Mouse (Mus musculus) stomach, embryonic 14.5 days (tissue): ENCODE measurements around the gene Nat9. TPM values are rescaled to one million over a fixed set of nuclear protein-coding genes. Genes with fewer than 3 reads are reported as not detected.

Source experiments
- ATAC-seq: fragments of 200-750 bp; cut with Nextera tagmentation; 2 replicates; pipeline ENCODE4 v1.8.0; 2017; ENCODE audit warnings: low read depth, moderate TSS enrichment; ENCODE audit not compliant: insufficient number of reproducible peaks, insufficient read depth, low FRiP score
- H3K27ac ChIP-seq: fragments of 300-500 bp; sonication (generic); 2 replicates; pipeline ENCODE4 v1.5.1; 2014; ENCODE audit warnings: mild to moderate bottlenecking, low read length, moderate library complexity, mixed read lengths
- H3K27me3 ChIP-seq: fragments of 300-500 bp; sonication (generic); 2 replicates; pipeline ENCODE4 v1.6.1; 2014; ENCODE audit warnings: low read length, control low read depth, mixed read lengths; ENCODE audit not compliant: control insufficient read depth, insufficient read depth
- H3K36me3 ChIP-seq: fragments of 300-500 bp; sonication (generic); 2 replicates; pipeline ENCODE4 v1.6.1; 2014; ENCODE audit warnings: mild to moderate bottlenecking, control low read depth, low read length, moderate library complexity, mixed read lengths; ENCODE audit not compliant: control insufficient read depth, insufficient read depth
- H3K4me1 ChIP-seq: fragments of 300-500 bp; sonication (generic); 2 replicates; pipeline ENCODE4 v1.6.1; 2014; ENCODE audit warnings: low read length, control low read depth, mixed read lengths; ENCODE audit not compliant: control insufficient read depth, insufficient read depth
- H3K4me2 ChIP-seq: fragments of 300-500 bp; sonication (generic); replicated peaks from 2 replicates; pipeline ENCODE4 v1.6.1; 2014; ENCODE audit warnings: low read depth, low read length, control low read depth
- H3K4me3 ChIP-seq: fragments of 300-500 bp; sonication (generic); 2 replicates; pipeline ENCODE4 v1.5.1; 2014; ENCODE audit warnings: low read depth, low read length, control low read depth
- H3K9ac ChIP-seq: fragments of 300-500 bp; sonication (generic); replicated peaks from 2 replicates; pipeline ENCODE4 v1.6.1; 2014; ENCODE audit warnings: low read depth, mild to moderate bottlenecking, control low read depth, low read length, moderate library complexity, mixed read lengths
- H3K9me3 ChIP-seq: fragments of 300-500 bp; sonication (generic); 2 replicates; pipeline ENCODE4 v1.6.1; 2016; ENCODE audit warnings: low read depth, low read length, control low read depth; ENCODE audit not compliant: control insufficient read depth
- WGBS: fragments of 180-500 bp; shearing (Covaris S2); extraction: QIAGEN DNeasy Blood & Tissue Kit; methylation state at CpG from one replicate; pipeline ENCODE4 v1.1.7; 2014; 5-methylcytosine and 5-hydroxymethylcytosine counted together
- polyA plus RNA-seq: library from polyadenylated mRNA; unstranded; fragments of >200 nt; fragmentation: Nextera tagmentation; extraction: Ambion mirVana; gene quantifications from 2 replicates; pipeline ENCODE4 v1.2.1, GENCODE M21; 2014

Nat9 gene
- polyA plus RNA-seq, 1 experiment from 2014 or later: 20.1 TPM

DNA sequence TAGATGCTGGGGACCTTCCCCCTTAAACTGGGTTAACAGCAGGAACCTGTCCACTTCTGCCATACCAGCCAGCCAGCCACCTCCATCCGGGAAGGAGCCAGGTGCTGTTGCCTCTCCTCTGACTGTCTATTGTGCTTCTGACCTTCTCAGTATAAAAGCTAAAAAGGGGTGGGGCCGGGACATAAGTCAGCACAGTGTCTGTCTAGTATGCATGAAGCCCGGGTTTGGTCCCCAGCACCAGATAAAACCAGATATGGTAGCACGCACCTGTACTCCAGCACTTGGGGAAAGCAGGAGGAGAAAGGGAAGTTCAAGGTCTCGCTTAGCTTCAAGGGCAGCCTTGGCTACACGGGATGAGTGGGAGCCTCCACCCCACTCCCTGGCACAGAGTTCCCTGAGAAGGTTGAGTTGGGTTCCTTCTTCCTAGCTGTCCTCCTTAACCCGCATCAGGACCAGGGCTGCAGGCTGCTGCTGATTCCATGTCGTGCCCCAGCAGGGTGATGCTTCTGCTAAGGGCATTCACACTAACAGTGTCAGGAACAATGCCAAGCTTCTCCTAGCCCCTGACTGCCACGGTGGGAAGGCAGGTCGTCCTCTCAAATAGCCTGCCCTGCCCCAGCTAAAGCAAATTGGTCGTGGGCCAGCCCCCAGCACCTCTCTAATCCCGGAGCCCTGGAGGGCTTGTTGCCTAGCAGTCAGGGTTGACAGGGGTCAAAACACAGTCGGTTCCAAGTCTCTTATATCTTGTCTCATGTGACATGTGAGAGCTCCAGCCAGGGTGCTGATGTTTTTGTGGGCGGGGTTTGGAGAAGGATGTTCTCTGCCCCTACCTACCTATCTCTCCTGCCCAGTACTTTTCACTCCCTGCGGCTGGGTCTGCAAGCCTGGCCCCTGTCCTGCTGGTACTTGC is 41.6 kb upstream of the Nat9 start:
- Histone ChIP-seq H3K9ac (no peak overlapping the region), H3K4me2 (no peak overlapping the region), H3K9me3 (no peaks in the 10 kb centered on the region), H3K27me3 (no peaks in the 10 kb centered on the region), H3K4me3 (no peak overlapping the region), H3K36me3 (no peaks in the 10 kb centered on the region), H3K4me1 (peaks cover 17% of the 10 kb centered on the region), H3K27ac (no peak overlapping the region)
- WGBS: 51% methylated on average over 15 of the region's 15 CpGs
- no peak for ATAC-seq

DNA sequence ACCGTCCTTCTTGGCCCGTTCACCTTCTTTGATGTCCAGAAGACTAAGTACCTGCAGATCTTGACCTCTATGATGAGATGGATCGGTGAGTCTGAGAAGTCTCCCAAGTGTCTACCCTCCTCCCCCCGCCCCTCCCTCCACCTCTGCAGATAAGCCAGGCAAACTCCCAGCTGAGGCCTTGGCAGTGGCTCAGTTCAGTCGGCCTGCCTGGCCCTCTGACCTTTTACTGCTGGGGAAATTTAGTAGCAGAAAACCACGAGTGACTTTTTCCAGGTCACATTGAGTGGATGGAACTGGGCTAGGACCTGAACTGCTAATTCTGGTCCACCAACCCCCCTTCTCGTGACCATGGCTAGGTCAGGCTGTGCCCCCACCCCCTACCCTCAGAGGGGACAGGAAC is 40.8 kb upstream of the Nat9 start:
- H3K4me2 ChIP-seq: no peak overlapping the region

GRCm38 (mm10) chr11:115227640-115228039 is 40.0 kb upstream of the Nat9 start:
- 0 out of 2 replicates have a peak, but pooled peaks cover 3% of the 10 kb centered on the region for H3K27me3 ChIP-seq
- H3K9me3 ChIP-seq: no peaks in the 10 kb centered on the region
- no peak overlapping the region for H3K27ac ChIP-seq
- H3K36me3 ChIP-seq: no peaks in the 10 kb centered on the region
- H3K9ac ChIP-seq: no peak overlapping the region
- no peak for ATAC-seq
- no peak overlapping the region for H3K4me2 ChIP-seq
- WGBS: 37% methylated on average over 12 of the region's 12 CpGs
- peaks cover 24% of the 10 kb centered on the region for H3K4me1 ChIP-seq
- no peak overlapping the region for H3K4me3 ChIP-seq

More for the DNA sequence above, 40.8 kb upstream of the Nat9 start:
- Histone ChIP-seq H3K27ac (no peak overlapping the region), H3K36me3 (no peaks in the 10 kb centered on the region), H3K9ac (no peak overlapping the region), H3K9me3 (no peaks in the 10 kb centered on the region), H3K4me3 (no peak overlapping the region), H3K4me1 (peaks cover 19% of the 10 kb centered on the region), H3K27me3 (no peaks in the 10 kb centered on the region)
- no peak for ATAC-seq
- 50% methylated on average over 7 of the region's 7 CpGs for WGBS

DNA sequence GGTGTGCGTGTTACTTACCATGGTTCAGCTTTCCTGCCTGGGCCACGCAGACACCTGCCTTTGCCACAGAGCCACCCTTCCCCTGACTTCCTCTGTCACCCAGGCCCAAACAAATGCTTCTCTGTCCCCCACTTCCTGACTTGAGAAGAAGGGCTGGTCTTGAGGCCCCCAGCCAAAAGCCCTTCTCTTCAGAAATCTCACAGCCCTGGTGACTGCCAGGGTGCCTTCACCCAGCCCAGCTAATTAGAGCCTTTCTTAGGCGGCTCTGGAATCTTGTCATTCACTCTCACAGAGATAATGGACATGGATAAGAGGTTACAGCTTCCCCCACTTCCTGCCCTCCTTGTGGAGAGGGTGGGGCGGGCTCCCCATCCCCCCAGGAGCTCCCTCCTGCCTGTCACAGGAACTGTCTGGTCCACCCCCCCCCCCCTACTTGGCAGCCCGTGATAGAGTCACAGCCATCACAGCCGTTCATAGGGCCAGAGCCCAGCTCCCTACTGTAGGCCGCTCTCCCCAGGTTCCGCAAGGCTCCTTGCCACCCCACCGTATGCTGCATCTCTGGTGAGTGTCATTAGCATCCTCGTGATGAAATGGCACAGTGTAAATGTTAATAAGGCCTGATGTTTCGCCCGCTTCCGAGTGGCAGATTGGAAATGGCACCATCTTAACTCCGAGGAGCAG is 39.3 kb upstream of the Nat9 start:
- Histone ChIP-seq H3K4me2 (no peak overlapping the region), H3K9me3 (no peaks in the 10 kb centered on the region)
- WGBS: 60% methylated on average over 14 of the region's 14 CpGs

GRCm38 (mm10) chr11:115225301-115225700 is 37.6 kb upstream of the Nat9 start:
- 0 out of 2 replicates have a peak, but pooled peaks cover 3% of the 10 kb centered on the region for H3K27me3 ChIP-seq
- H3K4me1 ChIP-seq: peaks cover 19% of the 10 kb centered on the region; the same call in 1 of the 2 replicates
- no peak for ATAC-seq
- H3K4me3 ChIP-seq: no peak overlapping the region
- 89% methylated on average over 6 of the region's 6 CpGs for WGBS
- H3K9me3 ChIP-seq: no peaks in the 10 kb centered on the region
- H3K27ac ChIP-seq: no peak overlapping the region
- no peak overlapping the region for H3K4me2 ChIP-seq
- H3K36me3 ChIP-seq: no peaks in the 10 kb centered on the region
- no peak overlapping the region for H3K9ac ChIP-seq

More for the DNA sequence above, 39.3 kb upstream of the Nat9 start:
- no peak for ATAC-seq
- Histone ChIP-seq H3K27me3 (0 out of 2 replicates have a peak, but pooled peaks cover 3% of the 10 kb centered on the region), H3K36me3 (no peaks in the 10 kb centered on the region), H3K27ac (no peak overlapping the region), H3K4me3 (no peak overlapping the region), H3K9ac (no peak overlapping the region), H3K4me1 (peaks cover 25% of the 10 kb centered on the region)

- H3K4me2 ChIP-seq: no peak overlapping the region
- H3K9me3 ChIP-seq: no peaks in the 10 kb centered on the region
- WGBS: 42% methylated on average over 8 of the region's 8 CpGs
- H3K4me3 ChIP-seq: no peak overlapping the region
- 0 out of 2 replicates have a peak, but pooled peaks cover 3% of the 10 kb centered on the region for H3K27me3 ChIP-seq
- H3K27ac ChIP-seq: no peak overlapping the region
- H3K4me1 ChIP-seq: peaks cover 19% of the 10 kb centered on the region; the same call in 1 of the 2 replicates
- ATAC-seq: no peak
- no peak overlapping the region for H3K9ac ChIP-seq
- H3K36me3 ChIP-seq: no peaks in the 10 kb centered on the region
Observed at GRCm38 (mm10) chr11:115224889-115225288, 37.2 kb upstream of the Nat9 start.

DNA sequence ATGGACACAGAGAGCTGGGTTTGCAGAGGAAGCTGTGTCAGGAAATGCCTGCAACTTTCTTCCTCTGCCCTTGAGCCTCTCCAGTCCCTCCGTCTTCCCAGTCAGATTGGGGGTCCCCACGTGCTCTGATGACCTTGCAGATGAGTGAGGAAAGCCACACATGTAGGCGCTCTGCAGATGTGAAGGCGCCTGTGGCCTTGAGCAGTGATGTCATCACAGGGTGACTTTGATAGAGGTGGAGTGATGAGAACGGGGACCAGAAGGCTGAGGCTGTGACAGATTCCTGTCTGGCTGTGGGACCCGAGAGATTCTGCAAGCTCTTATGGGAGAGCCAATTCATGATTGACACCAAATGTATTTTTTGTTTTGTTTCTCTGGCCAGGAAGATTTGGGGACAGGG is 36.2 kb upstream of the Nat9 start:
- Histone ChIP-seq H3K4me3 (no peak overlapping the region), H3K27me3 (0 out of 2 replicates have a peak, but pooled peaks cover 3% of the 10 kb centered on the region), H3K27ac (no peak overlapping the region), H3K36me3 (no peaks in the 10 kb centered on the region), H3K4me1 (peaks cover 19% of the 10 kb centered on the region; the same call in 1 of the 2 replicates), H3K4me2 (no peak overlapping the region), H3K9me3 (no peaks in the 10 kb centered on the region), H3K9ac (no peak overlapping the region)
- WGBS: 67% methylated on average over 6 of the region's 6 CpGs
- ATAC-seq: no peak

DNA sequence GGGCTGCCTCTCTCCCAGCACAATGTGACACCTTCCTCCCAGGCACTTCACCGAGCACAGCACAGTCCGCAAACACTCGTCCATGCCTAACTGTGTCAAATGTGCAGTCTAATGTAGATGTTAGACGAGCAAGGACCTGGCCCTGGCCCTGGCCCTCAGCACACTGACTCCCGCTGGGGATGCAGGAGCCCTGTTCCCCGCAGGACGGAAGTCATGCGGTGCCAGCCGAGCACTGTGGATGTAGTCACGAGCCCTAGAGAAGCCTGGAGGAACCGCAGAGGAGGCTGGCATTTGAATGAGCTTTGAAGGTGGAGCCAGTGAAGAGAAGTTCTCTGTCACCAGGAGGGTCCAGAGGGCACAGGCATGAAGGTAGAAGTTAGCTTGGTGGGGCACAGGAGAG is 35.8 kb upstream of the Nat9 start:
- H3K4me2 ChIP-seq: no peak overlapping the region
- H3K36me3 ChIP-seq: no peaks in the 10 kb centered on the region

More for the DNA sequence above, 35.8 kb upstream of the Nat9 start:
- Histone ChIP-seq H3K27ac (no peak overlapping the region), H3K9ac (no peak overlapping the region), H3K9me3 (no peaks in the 10 kb centered on the region), H3K4me3 (no peak overlapping the region), H3K4me1 (peaks cover 19% of the 10 kb centered on the region; the same call in 1 of the 2 replicates), H3K27me3 (0 out of 2 replicates have a peak, but pooled peaks cover 3% of the 10 kb centered on the region)
- ATAC-seq: no peak
- 71% methylated on average over 11 of the region's 11 CpGs for WGBS
